In genomic region chr7:19866490-19866889, GRCm38 (mm10) we compare ENCODE assay signal across 26 mouse cellular contexts. TPM values are rescaled to one million over a fixed set of nuclear protein-coding genes. Genes with fewer than 3 reads are reported as not detected.
DNase-seq lines count a peak whose midpoint lies in the region; ATAC-seq and TF ChIP-seq lines count a peak whose summit lies in the region.
"Had no signal": no experiment of that assay in that cellular context is flagged by ENCODE, and none has a peak within 500 bp of the region (broad histone marks: within the 10 kb centered on the region; RNA-seq: fewer than 3 reads in every experiment).

No protein-coding gene starts in this region.

- H3K9ac ChIP-seq in kidney, embryonic 16.5 days (replicated peaks; ENCODE audit: low read length) = no peak overlapping the region
- no peak overlapping the region for H3K9ac ChIP-seq in forebrain, embryonic 15.5 days (replicated peaks)
- H3K9ac ChIP-seq: embryonic facial prominence, embryonic 15.5 days; forebrain, postnatal 0 days; heart, embryonic 15.5 days; limb, embryonic 13.5 days had no signal

- H3K4me1 ChIP-seq in kidney, embryonic 16.5 days (ENCODE audit: insufficient read depth, low read length) = no peaks in the 10 kb centered on the region
- peaks cover 11% of the 10 kb centered on the region for H3K4me1 ChIP-seq in testis, adult 2 months (ENCODE audit: control insufficient read depth, insufficient read depth, low read length)
- no peaks in the 10 kb centered on the region for H3K4me1 ChIP-seq in forebrain, embryonic 15.5 days
- H3K4me1 ChIP-seq: embryonic facial prominence, embryonic 15.5 days; limb, embryonic 13.5 days had no signal

- H3K4me3 ChIP-seq in kidney, embryonic 16.5 days (ENCODE audit: low read length) = no peak overlapping the region
- no peak overlapping the region for H3K4me3 ChIP-seq in testis, adult 2 months (ENCODE audit: control insufficient read depth, low read depth, low read length)
- no peak overlapping the region for H3K4me3 ChIP-seq in forebrain, embryonic 15.5 days
- H3K4me3 ChIP-seq: embryonic facial prominence, embryonic 15.5 days; heart, embryonic 15.5 days; limb, embryonic 13.5 days had no signal

- no peak for TF ChIP-seq CTCF in testis, adult 2 months (IDR thresholded peaks at IDR 0.05; ENCODE audit: control insufficient read depth, insufficient read depth, insufficient replicate concordance, low read depth, low read length)

- TF ChIP-seq POLR2A in testis, adult 2 months (IDR thresholded peaks at IDR 0.05; ENCODE audit: control insufficient read depth, low read depth, low read length) = no peak

- H3K9me3 ChIP-seq in kidney, embryonic 16.5 days (ENCODE audit: low read length) = no peaks in the 10 kb centered on the region
- no peaks in the 10 kb centered on the region for H3K9me3 ChIP-seq in forebrain, embryonic 15.5 days
- H3K9me3 ChIP-seq: embryonic facial prominence, embryonic 15.5 days; G1E; heart, embryonic 15.5 days; limb, embryonic 13.5 days had no signal

- no peaks in the 10 kb centered on the region for H3K36me3 ChIP-seq in kidney, embryonic 16.5 days (ENCODE audit: insufficient read depth, low read length)
- no peaks in the 10 kb centered on the region for H3K36me3 ChIP-seq in testis, adult 2 months (ENCODE audit: control insufficient read depth, insufficient read depth, low read length)
- no peaks in the 10 kb centered on the region for H3K36me3 ChIP-seq in forebrain, embryonic 15.5 days
- H3K36me3 ChIP-seq: embryonic facial prominence, embryonic 15.5 days; G1E; heart, embryonic 15.5 days; limb, embryonic 13.5 days had no signal

- ATAC-seq in kidney, embryonic 16.5 days (ENCODE audit: low FRiP score, low TSS enrichment) = no peak
- no peak for ATAC-seq in forebrain, embryonic 15.5 days (replicated peaks)
- ATAC-seq: forebrain, postnatal 0 days; midbrain, embryonic 16.5 days had no signal

- no peak overlapping the region for H3K4me2 ChIP-seq in kidney, embryonic 16.5 days (replicated peaks; ENCODE audit: low read depth, low read length)
- no peak overlapping the region for H3K4me2 ChIP-seq in forebrain, embryonic 15.5 days (replicated peaks)
- H3K4me2 ChIP-seq: embryonic facial prominence, embryonic 15.5 days; heart, embryonic 15.5 days; limb, embryonic 13.5 days had no signal

- no peaks in the 10 kb centered on the region for H3K27me3 ChIP-seq in kidney, embryonic 16.5 days (ENCODE audit: insufficient read depth, low read length)
- H3K27me3 ChIP-seq in testis, adult 2 months (ENCODE audit: control insufficient read depth, insufficient read depth, low read length) = no peaks in the 10 kb centered on the region
- no peaks in the 10 kb centered on the region for H3K27me3 ChIP-seq in forebrain, embryonic 15.5 days
- H3K27me3 ChIP-seq: embryonic facial prominence, embryonic 15.5 days; heart, embryonic 15.5 days; limb, embryonic 13.5 days had no signal

- 64% methylated on average over 6 of the region's 6 CpGs for WGBS in kidney, embryonic 16.5 days
- 94% methylated on average over 6 of the region's 6 CpGs for WGBS in forebrain, embryonic 15.5 days

- H3K27ac ChIP-seq in kidney, embryonic 16.5 days (ENCODE audit: low read length) = no peak overlapping the region
- 0 out of 2 replicates have a peak overlapping the region, but pooled peaks have one; percentile 22 for H3K27ac ChIP-seq in testis, adult 2 months (ENCODE audit: control insufficient read depth, insufficient read depth, low read depth, low read length)
- no peak overlapping the region for H3K27ac ChIP-seq in forebrain, embryonic 15.5 days (replicated peaks)
- H3K27ac ChIP-seq: embryonic facial prominence, embryonic 15.5 days; heart, embryonic 15.5 days; limb, embryonic 13.5 days had no signal

- peak; percentile 63 for DNase-seq in adrenal gland, adult 8-10 months
- DNase-seq in adrenal gland, postnatal 25 days = no peak
- peak; percentile 61 for DNase-seq in kidney, adult 18-20 months
- no peak for DNase-seq in testis, postnatal 14 days (ENCODE audit: low spot score)
- peak; percentile 45 for DNase-seq in testis, postnatal 10 days (ENCODE audit: low spot score)
- DNase-seq: cerebellum, adult 18-20 months; cerebellum, postnatal 36 days; forebrain, postnatal 0 days; layer of hippocampus, postnatal 36 days; lung, adult 2 months; lung, postnatal 36 days; right cerebral cortex, postnatal 14 days had no signal

RNA-seq across cellular contexts. Expression of gene Ceacam16, which starts 5.4 kb away (rescaled TPM):
- under 1 TPM in 1 of 4 experiments, not detected in 3; 0.31 TPM for total RNA-seq in adrenal gland, adult 8-10 months (2022)
- not detected in 2 replicates for total RNA-seq in adrenal gland, postnatal 25 days (2021)
- polyA plus RNA-seq in kidney, embryonic 16.5 days (2015; fragmentation: Nextera tagmentation; extraction: Ambion mirVana) = 0.15 TPM in 1 of 2 replicates, not detected in the other
- 0.32 and 0.37 TPM in 2 replicates for polyA plus RNA-seq in testis, adult 2 months (2012; rRNA removed)
- polyA plus RNA-seq in forebrain, embryonic 15.5 days (2015; fragmentation: Nextera tagmentation; extraction: Ambion mirVana) = 0.43 and 0.50 TPM in 2 replicates
- total RNA-seq: forebrain, postnatal 0 days; layer of hippocampus, adult 18-20 months; layer of hippocampus, postnatal 36 days; left cerebral cortex, postnatal 14 days had no signal
- polyA plus RNA-seq: embryonic facial prominence, embryonic 15.5 days; heart, embryonic 15.5 days; hindbrain, embryonic 11.5 days; limb, embryonic 13.5 days; stomach, embryonic 14.5 days had no signal

RNA-seq across cellular contexts. Expression of gene Gm19345, which starts 14.7 kb away (rescaled TPM):
- under 1 TPM in 2 of 4 experiments, not detected in 2; 0.28 to 0.35 TPM for total RNA-seq in adrenal gland, adult 8-10 months (2022)
- 0.55 and 1.6 TPM in 2 replicates for total RNA-seq in adrenal gland, postnatal 25 days (2021)
- polyA plus RNA-seq in kidney, embryonic 16.5 days (2015; fragmentation: Nextera tagmentation; extraction: Ambion mirVana) = not detected in 2 replicates
- 0.21 and 0.42 TPM in 2 replicates for polyA plus RNA-seq in testis, adult 2 months (2012; rRNA removed)
- polyA plus RNA-seq in forebrain, embryonic 15.5 days (2015; fragmentation: Nextera tagmentation; extraction: Ambion mirVana) = 7.6 and 8.4 TPM in 2 replicates
- total RNA-seq: G1E had no signal
- polyA plus RNA-seq: G1E; heart, embryonic 15.5 days; limb, embryonic 13.5 days; spleen, adult 2 months; stomach, embryonic 14.5 days; thymus, postnatal 0 days had no signal

RNA-seq across cellular contexts. Expression of gene Ceacam19, which starts 21.3 kb away (rescaled TPM):
- total RNA-seq in adrenal gland, adult 8-10 months (2022) = not detected
- total RNA-seq in adrenal gland, postnatal 25 days (2021) = not detected in 2 replicates
- polyA plus RNA-seq in kidney, embryonic 16.5 days (2015; fragmentation: Nextera tagmentation; extraction: Ambion mirVana) = 0.06 TPM in 1 of 2 replicates, not detected in the other
- not detected in 2 replicates for polyA plus RNA-seq in testis, adult 2 months (2012; rRNA removed)
- polyA plus RNA-seq in forebrain, embryonic 15.5 days (2015; fragmentation: Nextera tagmentation; extraction: Ambion mirVana) = not detected in 2 replicates
- total RNA-seq: forebrain, postnatal 0 days; layer of hippocampus, adult 18-20 months; layer of hippocampus, postnatal 36 days; left cerebral cortex, postnatal 14 days had no signal
- polyA plus RNA-seq: forebrain, postnatal 0 days; G1E; heart, embryonic 15.5 days; hindbrain, embryonic 11.5 days; midbrain, embryonic 16.5 days had no signal

RNA-seq across cellular contexts. Expression of gene Bcl3, which starts 43.9 kb away (rescaled TPM):
- 10 to 100 TPM; 16.5 to 23.4 (median 21.9) TPM for total RNA-seq in adrenal gland, adult 8-10 months (2022)
- total RNA-seq in adrenal gland, postnatal 25 days (2021) = 26.5 and 34.5 TPM in 2 replicates
- 3.3 and 3.9 TPM in 2 replicates for polyA plus RNA-seq in kidney, embryonic 16.5 days (2015; fragmentation: Nextera tagmentation; extraction: Ambion mirVana)
- 4.4 and 5.9 TPM in 2 replicates for polyA plus RNA-seq in testis, adult 2 months (2012; rRNA removed)
- 1.0 and 1.3 TPM in 2 replicates for polyA plus RNA-seq in forebrain, embryonic 15.5 days (2015; fragmentation: Nextera tagmentation; extraction: Ambion mirVana)

RNA-seq across cellular contexts. Expression of gene Pvr, which starts 54.5 kb away (rescaled TPM):
- total RNA-seq in adrenal gland, adult 8-10 months (2022) = 10 to 100 TPM; 20.6 to 34.2 (median 24.5) TPM
- total RNA-seq in adrenal gland, postnatal 25 days (2021) = 31.6 and 34.1 TPM in 2 replicates
- polyA plus RNA-seq in kidney, embryonic 16.5 days (2015; fragmentation: Nextera tagmentation; extraction: Ambion mirVana) = 11.8 and 16.0 TPM in 2 replicates
- 5.5 and 6.1 TPM in 2 replicates for polyA plus RNA-seq in testis, adult 2 months (2012; rRNA removed)
- 7.1 and 7.3 TPM in 2 replicates for polyA plus RNA-seq in forebrain, embryonic 15.5 days (2015; fragmentation: Nextera tagmentation; extraction: Ambion mirVana)
- polyA plus RNA-seq: G1E had no signal

Comparison
In these comparisons a context has a peak if more than half of its experiments do, and no peak if none do; other contexts are left out.
1. DNase-seq: peak in adrenal gland, adult 8-10 months (single experiment), kidney, adult 18-20 months (single experiment) and testis, postnatal 10 days (single experiment); none in adrenal gland, postnatal 25 days (single experiment) and testis, postnatal 14 days (single experiment).